ENCODE assay signal across 8 mouse cellular contexts in the genomic region with DNA sequence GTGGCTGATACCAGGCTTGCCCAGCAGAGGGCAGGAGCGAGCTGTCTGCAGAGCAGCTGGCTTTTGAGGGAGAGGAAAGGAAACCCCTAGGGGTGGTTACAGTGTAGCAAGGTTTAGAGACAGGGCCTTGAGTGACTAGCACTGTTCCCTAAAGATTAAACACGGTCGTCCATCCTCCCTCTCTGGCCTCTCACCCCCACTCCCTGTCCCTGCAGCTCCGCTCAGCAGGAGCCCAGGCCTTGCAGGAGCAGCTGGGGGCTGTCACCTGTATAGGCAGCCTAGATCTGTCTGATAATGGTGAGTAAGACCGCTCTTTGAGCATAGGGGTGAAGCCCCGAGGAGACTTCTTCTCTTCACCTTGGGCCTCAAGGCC. TPM values are rescaled to one million over a fixed set of nuclear protein-coding genes. Genes with fewer than 3 reads are reported as not detected.
DNase-seq lines count a peak whose midpoint lies in the region; ATAC-seq lines count a peak whose summit lies in the region.

No protein-coding gene starts in this region.

- no peak overlapping the region for H3K27ac ChIP-seq in hindbrain, embryonic 15.5 days (replicated peaks)

- 36% methylated on average over 6 of the region's 6 CpGs for WGBS in hindbrain, embryonic 15.5 days

- peak; percentile 90 for DNase-seq in R1 (ENCODE audit: low read depth, low spot score)
- peak; percentile 89 for DNase-seq in cerebellum, adult 9-10 months
- peak; percentile 80 to 82 for DNase-seq in frontal cortex, postnatal 25 days (ENCODE audit: low spot score in 2 of 2)
- peak; percentile 81 to 92 for DNase-seq in left cerebral cortex, adult 18-20 months (ENCODE audit: low spot score in 2 of 2)
- DNase-seq in right cerebral cortex, postnatal 10 days (ENCODE audit: low spot score in 2 of 2) = peak; percentile 78 to 88
- DNase-seq in urinary bladder, postnatal 14 days (ENCODE audit: low spot score) = peak; percentile 90

- H3K36me3 ChIP-seq in hindbrain, embryonic 15.5 days = peaks cover 50% of the 10 kb centered on the region

- peak; percentile 35; the same call in 1 of the 2 replicates for ATAC-seq in hindbrain, embryonic 15.5 days (ENCODE audit: low FRiP score, low read depth)
- peak; percentile 95 for ATAC-seq in megakaryocyte, adult 5-6 weeks (ENCODE audit: poor library complexity, severe bottlenecking)

- H3K9ac ChIP-seq in hindbrain, embryonic 15.5 days = no peak overlapping the region

- no peak overlapping the region for H3K4me2 ChIP-seq in hindbrain, embryonic 15.5 days

- no peaks in the 10 kb centered on the region for H3K27me3 ChIP-seq in hindbrain, embryonic 15.5 days

- H3K9me3 ChIP-seq in hindbrain, embryonic 15.5 days = no peaks in the 10 kb centered on the region

- H3K4me3 ChIP-seq in hindbrain, embryonic 15.5 days = no peak overlapping the region

- H3K4me1 ChIP-seq in hindbrain, embryonic 15.5 days (replicated peaks) = peaks cover 7% of the 10 kb centered on the region

RNA-seq across cellular contexts. Expression of gene Carmil3, which starts 7.0 kb away (rescaled TPM):
- polyA plus RNA-seq in hindbrain, embryonic 15.5 days (2015; fragmentation: Nextera tagmentation; extraction: Ambion mirVana) = 26.3 and 30.5 TPM in 2 replicates
- total RNA-seq in left cerebral cortex, adult 18-20 months (2021) = 10 to 100 TPM; 38.0 to 49.1 TPM
- 0.16 and 1.5 TPM in 2 replicates for total RNA-seq in megakaryocyte, adult 5-6 weeks (2015)
- 0.15 TPM in 1 of 2 replicates, not detected in the other for total RNA-seq in megakaryocyte, adult 5-6 weeks (2017)

RNA-seq across cellular contexts. Expression of gene Cpne6, which starts 12.8 kb away (rescaled TPM):
- 6.4 and 9.9 TPM in 2 replicates for polyA plus RNA-seq in hindbrain, embryonic 15.5 days (2015; fragmentation: Nextera tagmentation; extraction: Ambion mirVana)
- total RNA-seq in left cerebral cortex, adult 18-20 months (2021) = 100 to 1,000 TPM; 218 to 223 TPM
- total RNA-seq in megakaryocyte, adult 5-6 weeks (2015) = not detected in 2 replicates
- not detected in 2 replicates for total RNA-seq in megakaryocyte, adult 5-6 weeks (2017)

RNA-seq across cellular contexts. Expression of gene Dhrs4, which starts 18.9 kb away (rescaled TPM):
- polyA plus RNA-seq in hindbrain, embryonic 15.5 days (2015; fragmentation: Nextera tagmentation; extraction: Ambion mirVana) = 25.2 and 26.3 TPM in 2 replicates
- 10 to 100 TPM; 19.0 to 19.2 TPM for total RNA-seq in left cerebral cortex, adult 18-20 months (2021)
- total RNA-seq in megakaryocyte, adult 5-6 weeks (2015) = 31.2 and 34.4 TPM in 2 replicates
- 43.1 and 47.6 TPM in 2 replicates for total RNA-seq in megakaryocyte, adult 5-6 weeks (2017)

RNA-seq across cellular contexts. Expression of gene Nrl, which starts 27.3 kb away (rescaled TPM):
- 0.10 and 0.22 TPM in 2 replicates for polyA plus RNA-seq in hindbrain, embryonic 15.5 days (2015; fragmentation: Nextera tagmentation; extraction: Ambion mirVana)
- 1 to 10 TPM in 1 of 2 experiments, under 1 TPM in 1; 0.82 to 1.4 TPM for total RNA-seq in left cerebral cortex, adult 18-20 months (2021)
- not detected in 2 replicates for total RNA-seq in megakaryocyte, adult 5-6 weeks (2015)
- not detected in 2 replicates for total RNA-seq in megakaryocyte, adult 5-6 weeks (2017)

RNA-seq across cellular contexts. Expression of gene Pck2, which starts 42.6 kb away (rescaled TPM):
- polyA plus RNA-seq in hindbrain, embryonic 15.5 days (2015; fragmentation: Nextera tagmentation; extraction: Ambion mirVana) = 28.6 and 29.4 TPM in 2 replicates
- 10 to 100 TPM; 27.6 to 37.2 TPM for total RNA-seq in left cerebral cortex, adult 18-20 months (2021)
- total RNA-seq in megakaryocyte, adult 5-6 weeks (2015) = 11.7 and 16.0 TPM in 2 replicates
- 26.3 and 30.3 TPM in 2 replicates for total RNA-seq in megakaryocyte, adult 5-6 weeks (2017)

Comparison
In these comparisons a context has a peak if more than half of its experiments do, and no peak if none do; other contexts are left out.
1. RNA of gene Carmil3, which starts 7.0 kb away (total RNA-seq): 38.0 to 49.1 TPM in left cerebral cortex, adult 18-20 months; 0.15 to 1.5 TPM in megakaryocyte, adult 5-6 weeks; every median in the first group is over 10 times any median in the second.
2. RNA of gene Cpne6, which starts 12.8 kb away (total RNA-seq): 218 to 223 TPM in left cerebral cortex, adult 18-20 months; not detected in megakaryocyte, adult 5-6 weeks; every median in the first group is over 100 times any median in the second.
3. Peak in every context shown above with its lines, with median percentiles within 50 percentile points of each other: DNase-seq.